Mouse (Mus musculus) heart, embryonic 14.5 days (tissue): ENCODE measurements around the gene Cldn11. TPM values are rescaled to one million over a fixed set of nuclear protein-coding genes. Genes with fewer than 3 reads are reported as not detected.
"Not testable (repeated sequence)": the region's sequence is repeated elsewhere in the genome, so short reads cannot be mapped to it uniquely, and the experiment has no call there.

Experiments used
- ATAC-seq: fragments of 200-750 bp; cut with Nextera tagmentation; 2 replicates; pipeline ENCODE4 v1.8.0; 2017; ENCODE audit warnings: low read depth, moderate TSS enrichment; ENCODE audit not compliant: insufficient number of reproducible peaks, insufficient read depth, low FRiP score
- H3K27ac ChIP-seq, 2 experiments: fragments of 200-500 bp in 1 of 2; fragments of 300-500 bp in 1 of 2; sonication (generic) in 1 of 2; replicated peaks in 1 of 2; 2 replicates each; pipeline ENCODE4 v1.5.1; 2012 to 2014; ENCODE audit warnings: low read depth in 2 of 2, low read length in 2 of 2, control low read depth in 1 of 2, mild to moderate bottlenecking in 1 of 2, mixed read lengths in 1 of 2; ENCODE audit not compliant: control insufficient read depth in 1 of 2, insufficient read depth in 1 of 2
- H3K27me3 ChIP-seq: fragments of 300-500 bp; sonication (generic); 2 replicates; pipeline ENCODE4 v1.6.1; 2014; ENCODE audit warnings: mild to moderate bottlenecking, low read length, control low read depth; ENCODE audit not compliant: control insufficient read depth, insufficient read depth
- H3K36me3 ChIP-seq: fragments of 300-500 bp; sonication (generic); 2 replicates; pipeline ENCODE4 v1.6.1; 2014; ENCODE audit warnings: mild to moderate bottlenecking, control low read depth, low read length, mixed read lengths; ENCODE audit not compliant: control insufficient read depth, insufficient read depth
- H3K4me1 ChIP-seq, 2 experiments: fragments of 200-500 bp in 1 of 2; fragments of 300-500 bp in 1 of 2; sonication (generic) in 1 of 2; 2 replicates each; pipeline ENCODE4 v1.6.1; 2012 to 2014; ENCODE audit warnings: low read length in 2 of 2, control low read depth in 1 of 2, mixed read lengths in 1 of 2; ENCODE audit not compliant: control insufficient read depth in 2 of 2, insufficient read depth in 2 of 2
- H3K4me2 ChIP-seq: fragments of 300-500 bp; sonication (generic); 2 replicates; pipeline ENCODE4 v1.6.1; 2014; ENCODE audit warnings: mild to moderate bottlenecking, low read length
- H3K4me3 ChIP-seq, 2 experiments: fragments of 200-500 bp in 1 of 2; fragments of 300-500 bp in 1 of 2; sonication (generic) in 1 of 2; 2 replicates each; pipeline ENCODE4 v1.5.1; 2012 to 2014; ENCODE audit warnings: low read length in 2 of 2, mild to moderate bottlenecking in 2 of 2, control low read depth in 1 of 2, low read depth in 1 of 2, moderate library complexity in 1 of 2; ENCODE audit not compliant: control insufficient read depth in 1 of 2, insufficient read depth in 1 of 2
- H3K9ac ChIP-seq: fragments of 300-500 bp; sonication (generic); 2 replicates; pipeline ENCODE4 v1.6.1; 2014; ENCODE audit warnings: mild to moderate bottlenecking, low read length
- H3K9me3 ChIP-seq: fragments of 300-500 bp; sonication (generic); 2 replicates; pipeline ENCODE4 v1.6.1; 2016; ENCODE audit warnings: low read length, control low read depth; ENCODE audit not compliant: control insufficient read depth
- WGBS: fragments of 180-500 bp; shearing (Covaris S2); extraction: QIAGEN DNeasy Blood & Tissue Kit; methylation state at CpG from one replicate; pipeline ENCODE4 v1.1.7; 2014; 5-methylcytosine and 5-hydroxymethylcytosine counted together
- polyA plus RNA-seq: library from polyadenylated mRNA; unstranded; fragments of >200 nt; fragmentation: Nextera tagmentation; extraction: Ambion mirVana; gene quantifications from 2 replicates; pipeline ENCODE4 v1.2.1, GENCODE M21; 2014

Gene Cldn11
- polyA plus RNA-seq, 1 experiment from 2014 or later, result 6.8 TPM

DNA sequence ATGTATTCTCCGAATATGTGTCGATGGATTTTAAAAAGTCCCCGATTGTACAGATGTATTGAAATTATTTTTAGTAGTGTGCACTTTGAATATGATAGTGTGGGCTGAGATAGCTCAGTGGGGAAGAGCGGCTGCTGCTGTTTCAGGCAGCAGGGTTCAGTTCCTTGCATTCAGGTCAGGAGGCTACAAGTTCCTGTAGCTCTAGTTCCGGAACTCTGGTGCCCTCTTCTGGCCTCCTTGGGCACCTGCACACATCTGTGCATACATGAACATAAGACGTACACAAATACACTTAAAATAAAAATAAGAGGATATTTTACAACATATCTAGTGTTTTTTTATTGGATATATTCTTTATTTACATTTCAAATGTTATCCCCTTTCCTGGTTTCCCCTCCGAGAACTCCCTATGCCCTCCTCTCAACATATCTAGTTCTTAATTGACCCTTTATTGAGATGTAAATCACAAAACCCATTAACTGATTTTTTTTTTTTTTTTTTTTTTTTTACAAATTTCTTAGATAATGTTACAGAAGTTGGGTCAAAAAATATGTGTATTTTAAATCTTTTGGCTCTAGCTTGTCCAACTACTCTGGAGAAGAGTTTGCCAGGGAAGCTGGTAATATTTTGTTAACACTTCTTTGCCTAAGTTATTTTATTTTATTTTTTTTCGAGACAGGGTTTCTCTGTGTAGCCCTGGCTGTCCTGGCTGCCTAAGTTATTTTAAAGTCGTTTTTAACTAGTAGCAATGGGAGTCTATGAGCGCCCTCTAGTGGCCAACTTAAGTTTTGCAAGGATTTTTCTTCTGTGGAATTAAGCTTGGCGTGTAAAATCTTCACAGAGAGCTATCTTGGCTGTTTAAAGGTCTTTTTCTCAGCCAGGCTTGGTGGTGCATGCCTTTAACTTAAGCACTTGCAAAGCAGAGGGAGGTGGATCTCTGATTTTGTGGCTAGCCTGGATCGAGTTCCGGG is 11.0 kb upstream of the Cldn11 start:
- no peaks in the 10 kb centered on the region for H3K27me3 ChIP-seq
- no peaks in the 10 kb centered on the region for H3K36me3 ChIP-seq
- no peak overlapping the region for H3K27ac ChIP-seq
- no peak overlapping the region for H3K4me2 ChIP-seq
- H3K4me1 ChIP-seq, result no peaks in the 10 kb centered on the region
- H3K9ac ChIP-seq, result no peak overlapping the region; the same call in 1 of the 2 replicates
- H3K9me3 ChIP-seq, result no peaks in the 10 kb centered on the region
- no peak overlapping the region for H3K4me3 ChIP-seq
- WGBS, result 54% methylated on average over 13 of the region's 13 CpGs
- ATAC-seq, result no peak

DNA sequence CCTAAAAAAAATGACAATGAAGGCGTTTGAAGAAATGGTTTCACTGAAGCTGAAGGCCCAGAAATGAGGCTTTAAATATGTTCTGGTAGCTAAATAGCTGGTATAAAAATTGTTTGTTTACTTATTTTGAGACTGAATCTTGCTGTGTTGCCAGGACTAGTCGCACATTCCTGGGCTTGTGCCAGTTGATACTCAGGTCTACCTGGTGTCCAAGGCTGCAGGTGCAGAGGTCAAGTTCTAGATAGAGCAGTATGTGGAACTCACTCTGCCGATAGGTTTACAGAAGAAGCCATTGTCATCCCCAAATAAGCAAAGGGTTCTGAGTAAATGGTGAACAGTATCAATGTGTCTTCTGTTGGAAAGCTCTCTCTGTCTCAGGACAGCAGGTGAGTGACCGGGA is 8.1 kb upstream of the Cldn11 start:
- Histone ChIP-seq H3K9ac (no peak overlapping the region), H3K4me2 (no peak overlapping the region), H3K36me3 (no peaks in the 10 kb centered on the region), H3K4me3 (no peak overlapping the region), H3K4me1 (peaks cover 0 to 3% of the 10 kb centered on the region in 2 experiments; a peak in 1 of 4 replicates), H3K9me3 (no peaks in the 10 kb centered on the region), H3K27me3 (peaks cover 1% of the 10 kb centered on the region; the same call in 1 of the 2 replicates), H3K27ac (no peak overlapping the region)
- 81% methylated on average over 4 of the region's 4 CpGs for WGBS
- no peak for ATAC-seq

DNA sequence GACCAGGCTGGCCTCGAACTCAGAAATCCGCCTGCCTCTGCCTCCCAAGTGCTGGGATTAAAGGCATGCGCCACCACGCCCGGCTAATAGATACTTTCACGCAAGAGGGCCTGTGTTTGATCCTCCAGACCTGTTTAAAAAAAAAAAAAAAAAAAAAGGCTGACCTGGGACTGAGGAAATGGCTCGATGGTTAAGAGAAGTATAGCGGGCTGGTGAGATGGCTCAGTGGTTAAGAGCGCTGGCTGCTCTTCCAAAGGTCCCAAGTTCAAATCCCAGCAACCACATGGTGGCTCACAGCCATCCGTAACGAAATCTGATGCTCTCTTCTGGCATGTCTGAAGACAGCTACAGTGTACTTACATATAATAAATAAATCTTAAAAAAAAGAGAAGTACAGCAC is 4.5 kb upstream of the Cldn11 start:
- not testable (repeated sequence) for H3K4me1 ChIP-seq, H3K9me3 ChIP-seq, H3K36me3 ChIP-seq, H3K27ac ChIP-seq, H3K4me3 ChIP-seq, ATAC-seq, H3K9ac ChIP-seq, H3K4me2 ChIP-seq
- 82% methylated on average over 11 of the region's 11 CpGs for WGBS
- H3K27me3 ChIP-seq, result peaks cover 18% of the 10 kb centered on the region

DNA sequence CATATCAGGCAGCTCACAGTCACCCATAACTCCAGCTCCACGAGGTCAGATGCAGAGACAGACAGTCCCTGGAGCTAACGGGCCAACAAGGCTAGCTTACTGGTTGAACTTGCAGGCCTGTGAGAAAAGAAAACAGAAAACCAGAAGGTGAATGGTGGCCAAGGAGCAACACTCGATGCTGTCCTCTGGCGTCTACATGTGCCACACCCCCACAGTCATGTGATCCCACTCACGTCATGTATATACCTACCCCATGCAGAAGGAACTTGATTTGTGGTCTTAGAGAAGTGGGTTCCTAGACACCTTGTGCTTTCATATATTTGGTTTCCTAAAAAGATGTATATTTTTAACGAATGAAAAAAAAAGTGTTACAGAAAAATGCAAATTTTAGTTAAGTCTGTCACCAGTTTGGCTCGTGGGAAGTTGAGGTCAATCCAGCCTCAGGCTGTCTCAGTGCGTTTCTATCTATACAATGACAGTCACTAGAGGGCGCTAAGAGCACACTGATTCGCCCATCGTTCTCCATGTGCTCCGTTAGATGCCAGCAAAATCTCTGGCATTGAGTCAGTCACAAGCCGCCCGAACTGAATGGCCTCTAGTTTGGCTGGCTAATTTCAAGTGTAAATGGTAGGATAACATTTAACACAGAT is 4.0 kb upstream of the Cldn11 start:
- Histone ChIP-seq H3K4me3 (no peak overlapping the region), H3K9ac (no peak overlapping the region), H3K27ac (no peak overlapping the region), H3K36me3 (no peaks in the 10 kb centered on the region), H3K4me2 (no peak overlapping the region), H3K27me3 (peaks cover 23% of the 10 kb centered on the region), H3K9me3 (no peaks in the 10 kb centered on the region), H3K4me1 (peaks cover 4 to 7% of the 10 kb centered on the region in 2 experiments; a peak in 2 of 4 replicates)
- ATAC-seq, result no peak
- 13% methylated on average over 14 of the region's 14 CpGs for WGBS

DNA sequence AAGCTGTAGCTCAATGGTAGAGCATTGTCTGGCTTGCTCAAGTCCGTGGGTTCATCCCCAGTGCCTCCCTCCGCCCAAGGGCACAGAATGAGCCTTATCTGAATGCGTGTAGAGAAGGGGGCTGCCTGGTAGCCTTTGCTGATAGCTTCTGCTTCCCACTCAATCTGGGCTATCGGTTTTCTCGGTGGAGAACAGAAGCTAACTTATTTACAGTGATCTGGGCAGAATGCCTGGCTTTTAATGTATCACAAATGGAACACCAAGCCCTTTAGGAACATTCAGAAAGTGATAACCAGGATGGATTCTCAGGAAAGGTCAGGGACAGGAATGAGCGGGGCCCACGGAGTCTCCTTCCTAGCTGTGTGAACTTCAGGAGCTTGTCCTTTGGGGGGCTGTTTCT is 1.1 kb upstream of the Cldn11 start:
- WGBS, result 63% methylated on average over 7 of the region's 7 CpGs
- Histone ChIP-seq H3K4me2 (no peak overlapping the region), H3K4me3 (no peak overlapping the region), H3K9ac (no peak overlapping the region), H3K27ac (no peak overlapping the region), H3K9me3 (no peaks in the 10 kb centered on the region), H3K27me3 (peaks cover 25% of the 10 kb centered on the region), H3K4me1 (peaks cover 4 to 7% of the 10 kb centered on the region in 2 experiments; a peak in 2 of 4 replicates), H3K36me3 (no peaks in the 10 kb centered on the region)
- ATAC-seq, result no peak

DNA sequence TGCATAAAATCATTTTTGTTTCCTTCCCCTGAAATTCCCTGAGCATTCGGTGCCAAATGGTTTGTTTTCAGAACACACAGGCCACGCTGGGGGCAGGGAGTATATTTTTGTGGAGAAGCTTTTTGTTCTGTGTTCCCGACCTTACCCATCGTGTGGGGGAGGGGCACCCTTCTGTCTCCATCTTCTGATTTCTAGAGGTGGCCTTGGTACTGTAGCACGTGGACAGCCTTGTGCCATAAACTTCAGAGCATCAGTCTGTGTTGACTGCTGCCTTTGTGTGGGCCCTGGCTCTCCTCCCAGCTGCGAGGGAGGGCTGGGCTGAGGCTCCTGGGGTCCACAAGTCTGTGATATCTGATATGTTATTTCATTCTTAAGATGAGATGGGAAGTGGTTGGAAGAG is 2.4 kb downstream of the Cldn11 start:
- Histone ChIP-seq H3K4me2 (no peak overlapping the region), H3K27me3 (peaks cover 22% of the 10 kb centered on the region), H3K36me3 (no peaks in the 10 kb centered on the region), H3K4me3 (no peak overlapping the region), H3K9ac (no peak overlapping the region), H3K27ac (no peak overlapping the region), H3K9me3 (no peaks in the 10 kb centered on the region), H3K4me1 (peaks cover 4% of the 10 kb centered on the region in 2 experiments; a peak in 2 of 4 replicates)
- 58% methylated on average over 6 of the region's 6 CpGs for WGBS
- no peak for ATAC-seq

DNA sequence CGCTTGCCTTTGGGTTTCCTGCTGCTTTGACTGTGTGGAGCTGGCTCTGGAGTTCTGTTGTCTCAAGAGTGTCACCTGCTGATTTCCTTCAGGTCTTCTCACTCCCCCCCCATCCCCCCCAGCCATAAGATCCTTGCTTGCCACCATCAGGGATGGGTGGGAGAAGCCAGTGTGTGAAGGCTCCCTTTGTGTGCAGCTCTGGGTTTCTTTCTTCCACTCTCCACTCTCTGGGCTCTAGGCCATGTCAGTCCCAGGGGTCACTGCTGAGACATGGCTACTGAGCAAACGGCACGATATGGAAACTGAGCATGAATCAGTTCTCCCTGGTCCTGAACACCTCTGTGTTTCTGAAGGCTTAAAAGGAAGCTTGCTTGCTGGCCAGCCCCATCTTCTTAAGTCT is 6.4 kb downstream of the Cldn11 start:
- H3K4me3 ChIP-seq, result no peak overlapping the region
- H3K27ac ChIP-seq, result no peak overlapping the region
- no peaks in the 10 kb centered on the region for H3K36me3 ChIP-seq
- no peak for ATAC-seq
- no peaks in the 10 kb centered on the region for H3K9me3 ChIP-seq
- no peaks in the 10 kb centered on the region; the same call in 1 of the 2 replicates for H3K27me3 ChIP-seq
- H3K4me2 ChIP-seq, result no peak overlapping the region
- no peaks in the 10 kb centered on the region for H3K4me1 ChIP-seq
- WGBS, result 53% methylated on average over 3 of the region's 3 CpGs
- H3K9ac ChIP-seq, result no peak overlapping the region
